Mouse (Mus musculus) liver, embryonic 14.5 days (tissue): ENCODE measurements around the gene Msrb1. TPM values are rescaled to one million over a fixed set of nuclear protein-coding genes. Genes with fewer than 3 reads are reported as not detected.

Experiments
- ATAC-seq: fragments of 200-750 bp; cut with Nextera tagmentation; 2 replicates; pipeline ENCODE4 v1.8.0; 2017; ENCODE audit warnings: moderate number of reproducible peaks, mild to moderate bottlenecking, moderate library complexity; ENCODE audit not compliant: insufficient read depth
- DNase-seq, 3 experiments: peaks; one replicate each; pipeline ENCODE4 v3.0.0-alpha.2; 2012 to 2013; ENCODE audit warnings: low read depth in 3 of 3, low spot score in 3 of 3
- H3K27ac ChIP-seq: fragments of 300-500 bp; sonication (generic); 2 replicates; pipeline ENCODE4 v1.5.1; 2014; ENCODE audit warnings: moderate library complexity, mild to moderate bottlenecking, control low read depth, inconsistent platforms
- H3K27me3 ChIP-seq: fragments of 300-500 bp; sonication (generic); 2 replicates; pipeline ENCODE4 v1.6.1; 2014; ENCODE audit warnings: mild to moderate bottlenecking, low read length, moderate library complexity; ENCODE audit not compliant: control insufficient read depth, insufficient read depth
- H3K36me3 ChIP-seq: fragments of 300-500 bp; sonication (generic); replicated peaks from 2 replicates; pipeline ENCODE4 v1.6.1; 2014; ENCODE audit warnings: low read depth; ENCODE audit not compliant: control insufficient read depth, insufficient read depth
- H3K4me1 ChIP-seq, 2 experiments: fragments of 200-500 bp in 1 of 2; fragments of 300-500 bp in 1 of 2; sonication (generic) in 1 of 2; replicated peaks; 2 replicates each; pipeline ENCODE4 v1.6.1; 2012 to 2014; ENCODE audit warnings: antibody characterized with exemption in 1 of 2, inconsistent platforms in 1 of 2, low read length in 1 of 2; ENCODE audit not compliant: control insufficient read depth in 2 of 2, insufficient read depth in 2 of 2
- H3K4me2 ChIP-seq: fragments of 300-500 bp; sonication (generic); 2 replicates; pipeline ENCODE4 v1.6.1; 2014; ENCODE audit warnings: low read depth, mild to moderate bottlenecking, control low read depth, moderate library complexity
- H3K4me3 ChIP-seq, 2 experiments: fragments of 200-500 bp in 1 of 2; fragments of 300-500 bp in 1 of 2; sonication (generic) in 1 of 2; 2 replicates each; pipeline ENCODE4 v1.5.1; 2012 to 2014; ENCODE audit warnings: low read depth in 2 of 2, low read length in 2 of 2, mild to moderate bottlenecking in 2 of 2, control low read depth in 1 of 2, inconsistent platforms in 1 of 2, moderate library complexity in 1 of 2; ENCODE audit not compliant: insufficient read depth in 1 of 2
- H3K9ac ChIP-seq: fragments of 300-500 bp; sonication (generic); replicated peaks from 2 replicates; pipeline ENCODE4 v1.6.1; 2014; ENCODE audit warnings: mild to moderate bottlenecking, control low read depth, moderate library complexity
- H3K9me3 ChIP-seq: fragments of 300-500 bp; sonication (generic); 2 replicates; pipeline ENCODE4 v1.6.1; 2016; ENCODE audit warnings: low read length, mixed read lengths; ENCODE audit not compliant: control insufficient read depth
- CTCF ChIP-seq: IDR thresholded peaks from 2 replicates; pipeline ENCODE4 v1.5.1; 2016; ENCODE audit warnings: antibody characterized with exemption, low read depth, control low read depth
- EP300 ChIP-seq: IDR thresholded peaks from 2 replicates; pipeline ENCODE4 v1.6.1; 2016; ENCODE audit warnings: antibody characterized with exemption, low read depth
- WGBS: fragments of 180-500 bp; shearing (Covaris S2); extraction: QIAGEN DNeasy Blood & Tissue Kit; methylation state at CpG from one replicate; pipeline ENCODE4 v1.1.7; 2014; ENCODE audit not compliant: insufficient replicate concordance; 5-methylcytosine and 5-hydroxymethylcytosine counted together
- polyA plus RNA-seq, 2 experiments: library from polyadenylated mRNA; depleted of rRNA in 1 of 2; stranded (reverse) in 1 of 2; unstranded in 1 of 2; fragments of >200 nt; fragmentation: Nextera tagmentation in 1 of 2; extraction: Ambion mirVana in 1 of 2; gene quantifications; 2 replicates each; pipeline versions ENCODE4 v1.2.1 to v1.2.3; 2012 to 2014

Msrb1 gene
- polyA plus RNA-seq (2012; rRNA removed) (18.3 and 25.4 TPM in 2 replicates), polyA plus RNA-seq (2014; fragmentation: Nextera tagmentation; extraction: Ambion mirVana) (28.8 and 28.9 TPM in 2 replicates)

GRCm38 (mm10) chr17:24736330-24737051 is at the start of gene Msrb1:
Gene Msrb1, plus strand, starts transcription at chr17:24736642.
- ATAC-seq, result peak; percentile 96
- H3K4me2 ChIP-seq, result peak within 1 kb of the TSS; percentile 77
- WGBS, result 1% methylated on average over 29 of the region's 29 CpGs
- no peaks in the 10 kb centered on the region; the same call in 1 of the 2 replicates for H3K36me3 ChIP-seq
- TF ChIP-seq EP300, result no peak
- no peak for TF ChIP-seq CTCF
- no peaks in the 10 kb centered on the region for H3K9me3 ChIP-seq
- H3K9ac ChIP-seq, result peak within 1 kb of the TSS; percentile 75
- H3K4me3 ChIP-seq, result peak within 1 kb of the TSS; percentile 64 to 96
- no peaks in the 10 kb centered on the region for H3K27me3 ChIP-seq
- peak within 1 kb of the TSS; percentile 85 for H3K27ac ChIP-seq
- DNase-seq, result peak; percentile 99 to 100 (median 99)
- peaks cover 17 to 21% of the 10 kb centered on the region in 2 experiments for H3K4me1 ChIP-seq

GRCm38 (mm10) chr17:24687146-24687595 is 49.3 kb upstream of the Msrb1 start:
- H3K4me1 ChIP-seq, result peaks cover 3 to 10% of the 10 kb centered on the region in 2 experiments
- no peak overlapping the region for H3K9ac ChIP-seq
- H3K36me3 ChIP-seq, result no peaks in the 10 kb centered on the region
- DNase-seq, result peak in 1 of 3 experiments; percentile 37
- H3K9me3 ChIP-seq, result no peaks in the 10 kb centered on the region
- peak; percentile 67 for ATAC-seq
- peaks cover 41% of the 10 kb centered on the region for H3K27me3 ChIP-seq
- H3K27ac ChIP-seq, result no peak overlapping the region
- TF ChIP-seq EP300 (no peak), CTCF (no peak)
- WGBS, result under 1% methylated on average over 25 of the region's 25 CpGs
- peak overlapping the region; percentile 61 for H3K4me2 ChIP-seq
- peak overlapping the region; percentile 44 to 52 for H3K4me3 ChIP-seq

GRCm38 (mm10) chr17:24687599-24687998 is 48.8 kb upstream of the Msrb1 start:
- H3K27ac ChIP-seq, result no peak overlapping the region
- H3K36me3 ChIP-seq, result no peaks in the 10 kb centered on the region; the same call in 1 of the 2 replicates
- peak overlapping the region; percentile 44 to 52 for H3K4me3 ChIP-seq
- H3K9me3 ChIP-seq, result no peaks in the 10 kb centered on the region
- H3K4me1 ChIP-seq, result peaks cover 3 to 10% of the 10 kb centered on the region in 2 experiments
- TF ChIP-seq CTCF (no peak), EP300 (no peak)
- no peak for ATAC-seq
- WGBS, result 19% methylated on average over 23 of the region's 23 CpGs
- H3K9ac ChIP-seq, result no peak overlapping the region
- no peak for DNase-seq
- H3K4me2 ChIP-seq, result peak overlapping the region; percentile 61
- H3K27me3 ChIP-seq, result peaks cover 41% of the 10 kb centered on the region

GRCm38 (mm10) chr17:24689251-24690081 is 47.0 kb upstream of the Msrb1 start, which contains the start of gene Syngr3:
Gene Syngr3, minus strand, starts transcription at chr17:24689955.
- peaks cover 3 to 10% of the 10 kb centered on the region in 2 experiments for H3K4me1 ChIP-seq
- 2% methylated on average over 54 of the region's 55 CpGs for WGBS
- H3K36me3 ChIP-seq, result peaks cover 3% of the 10 kb centered on the region
- H3K4me2 ChIP-seq, result peak within 1 kb of the TSS; percentile 38
- H3K9ac ChIP-seq, result no peak within 1 kb of the TSS
- no peak for ATAC-seq
- no peak within 1 kb of the TSS for H3K27ac ChIP-seq
- H3K27me3 ChIP-seq, result peaks cover 41% of the 10 kb centered on the region
- no peaks in the 10 kb centered on the region for H3K9me3 ChIP-seq
- TF ChIP-seq CTCF (no peak), EP300 (no peak)
- no peak for DNase-seq
- H3K4me3 ChIP-seq, result peak within 1 kb of the TSS in 1 of 2 experiments; percentile 34; a peak in 2 of 4 replicates
